Mouse (Mus musculus) megakaryocyte, adult 5-6 weeks (primary cell): Measurements from ENCODE around the gene Tbc1d19. TPM values are rescaled to one million over a fixed set of nuclear protein-coding genes. Genes with fewer than 3 reads are reported as not detected.

Experiments
- ATAC-seq: 2 replicates; pipeline ENCODE4 v1.8.0; 2016; ENCODE audit warnings: mild to moderate bottlenecking, inconsistent platforms; ENCODE audit not compliant: poor library complexity, severe bottlenecking
- total RNA-seq, 2 experiments: library from RNA; stranded (forward) in 1 of 2; stranded (reverse) in 1 of 2; fragments of 153-499, 151-499 nt in 1 of 2; fragments of 221-1000, 200-1000 nt in 1 of 2; gene quantifications; 2 replicates each; pipeline versions ENCODE4 v1.2.3 to v1.2.4; 2015 to 2017

Gene Tbc1d19
- total RNA-seq, 2 experiments from 2014 or later, result 2.8 to 6.2 TPM

- no peak for ATAC-seq
These were observed 92.0 kb downstream of the Tbc1d19 start for GRCm38 (mm10) chr5:53901406-53901805.

GRCm38 (mm10) chr5:53902757-53903156 lies 93.4 kb downstream of the Tbc1d19 start:
- no peak for ATAC-seq

- ATAC-seq, result no peak
These were observed 99.8 kb downstream of the Tbc1d19 start for GRCm38 (mm10) chr5:53909201-53909600.

- no peak for ATAC-seq
These were observed 111.0 kb downstream of the Tbc1d19 start for GRCm38 (mm10) chr5:53920416-53920815.

GRCm38 (mm10) chr5:53922149-53922904 lies 112.9 kb downstream of the Tbc1d19 start:
- no peak for ATAC-seq

- ATAC-seq, result 0 out of 2 replicates have a peak, but pooled peaks have one; percentile 30
These were observed 114.6 kb downstream of the Tbc1d19 start for GRCm38 (mm10) chr5:53924005-53924404.

DNA sequence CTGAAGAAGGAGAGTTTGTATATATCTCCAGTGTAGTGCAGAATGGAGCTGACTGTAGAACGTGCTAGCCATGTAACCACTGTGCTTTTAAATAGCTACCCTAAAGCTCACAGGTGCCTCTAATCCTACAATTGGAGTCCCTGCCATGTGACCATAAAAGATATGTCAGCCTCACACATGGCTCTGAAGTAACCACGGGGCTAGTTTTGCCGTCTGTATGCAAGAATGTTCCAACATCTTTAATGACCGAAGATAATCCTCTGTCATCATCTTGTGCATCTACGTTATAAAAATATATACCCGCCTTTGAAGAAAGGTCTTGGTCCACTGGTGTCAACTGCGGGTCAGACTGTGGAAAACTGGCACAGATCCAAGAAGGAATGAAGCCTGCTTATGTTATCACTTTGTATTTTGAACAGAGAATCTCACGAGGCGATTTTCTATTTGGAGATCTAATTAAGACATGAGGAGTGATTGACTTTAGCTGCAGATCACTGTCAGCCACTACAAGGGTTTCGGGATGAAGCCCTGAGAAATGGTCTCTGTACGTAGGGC lies 117.0 kb downstream of the Tbc1d19 start:
- ATAC-seq, result no peak

DNA sequence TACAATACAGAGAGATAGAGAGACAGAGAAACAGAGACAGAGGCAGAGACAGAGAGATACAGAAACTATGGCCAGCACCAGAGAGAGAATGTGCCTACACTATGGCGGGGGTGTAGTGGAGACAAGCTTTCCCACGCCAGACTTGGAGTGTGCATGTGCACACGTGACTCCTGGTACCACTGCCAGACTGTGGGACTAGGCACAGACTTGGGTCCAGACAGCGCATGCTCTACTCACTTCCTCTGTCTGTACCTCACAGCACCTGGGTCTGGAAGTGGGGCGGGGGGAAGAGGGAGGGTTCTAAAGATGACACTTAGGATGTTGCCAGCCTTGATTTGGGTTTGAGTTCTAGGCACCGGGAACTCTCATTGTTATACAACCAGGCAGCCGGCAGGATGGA lies 118.5 kb downstream of the Tbc1d19 start:
- no peak for ATAC-seq

DNA sequence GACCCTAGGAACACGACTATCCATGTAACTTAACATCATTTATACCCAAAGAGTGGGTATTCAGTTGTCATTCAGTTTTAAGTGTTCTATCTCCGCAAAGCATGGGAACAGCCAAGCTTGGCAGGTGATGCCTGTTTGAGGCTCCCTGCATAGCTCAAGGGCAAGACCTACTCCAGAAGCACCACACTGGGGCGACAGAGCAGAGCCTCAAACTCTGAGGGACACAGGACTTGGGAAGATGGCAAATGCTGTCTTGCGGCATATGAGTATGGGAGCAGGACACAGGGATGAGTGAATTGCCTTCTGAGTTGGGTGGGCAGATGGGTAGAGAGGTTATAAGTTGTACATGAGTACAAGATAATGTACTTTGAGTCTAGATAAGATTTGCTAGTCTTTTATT lies 119.1 kb downstream of the Tbc1d19 start:
- ATAC-seq, result no peak

- peak; percentile 41 for ATAC-seq
These were observed 119.8 kb downstream of the Tbc1d19 start for GRCm38 (mm10) chr5:53929205-53929614.

DNA sequence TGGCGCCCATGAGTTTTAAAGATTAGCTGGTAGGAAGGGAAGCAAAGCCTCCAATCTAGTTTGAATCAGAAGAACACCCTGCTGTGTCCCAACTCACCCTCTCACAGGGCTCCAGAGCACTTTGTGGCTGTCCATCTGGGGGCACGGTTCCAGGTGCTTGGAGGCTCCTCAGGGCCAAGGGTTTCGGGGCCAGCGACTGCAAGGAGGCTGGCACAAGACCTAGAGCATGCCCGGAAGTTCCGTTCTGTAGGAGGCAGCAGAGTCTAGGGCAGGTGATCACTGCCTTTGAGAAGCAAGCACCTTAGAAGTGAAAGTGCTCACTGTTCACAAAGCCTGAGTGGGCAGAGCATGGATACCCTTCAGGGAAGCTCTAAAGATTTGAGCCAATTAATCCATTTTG lies 120.4 kb downstream of the Tbc1d19 start:
- peak; percentile 43; the same call in 1 of the 2 replicates for ATAC-seq

DNA sequence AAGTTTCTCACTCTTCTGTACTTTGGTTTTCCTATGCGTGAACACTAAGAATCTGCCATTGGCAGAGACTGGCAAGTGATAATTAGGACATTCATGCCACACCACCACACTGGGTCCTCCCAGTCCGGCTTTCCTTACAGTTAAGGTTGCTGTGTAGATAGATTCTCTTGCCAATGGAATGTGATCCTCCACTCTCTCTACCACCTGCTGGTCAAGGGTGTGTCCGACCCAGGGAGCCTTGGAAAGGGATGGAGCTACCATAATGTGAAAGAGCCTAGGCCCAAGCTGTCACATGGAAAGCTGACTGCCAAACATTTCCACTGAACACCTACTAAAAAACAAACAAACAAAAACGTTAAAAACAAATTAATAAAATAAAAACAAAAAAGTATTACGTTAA lies 121.6 kb downstream of the Tbc1d19 start:
- ATAC-seq, result no peak

- no peak for ATAC-seq
These were observed 124.2 kb downstream of the Tbc1d19 start for GRCm38 (mm10) chr5:53933628-53934027.

DNA sequence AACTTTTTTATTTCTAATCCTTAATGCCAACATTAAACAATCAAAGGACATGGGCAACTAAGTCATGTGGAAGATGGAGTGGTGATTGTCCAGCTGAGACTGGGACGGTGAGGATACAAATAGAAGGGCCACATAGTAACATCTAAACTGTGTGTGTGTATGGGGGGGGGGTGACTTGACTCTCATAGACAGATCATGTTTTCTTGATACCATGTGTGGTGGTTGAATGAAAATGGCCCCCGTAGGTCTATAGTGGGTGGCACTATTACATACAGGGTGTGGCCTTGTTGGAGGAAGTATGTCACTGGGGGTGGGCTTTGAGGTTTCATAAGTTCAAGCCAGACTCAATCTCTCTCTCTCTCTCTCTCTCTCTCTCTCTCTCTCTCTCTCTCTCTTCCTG lies 124.6 kb downstream of the Tbc1d19 start:
- no peak for ATAC-seq

DNA sequence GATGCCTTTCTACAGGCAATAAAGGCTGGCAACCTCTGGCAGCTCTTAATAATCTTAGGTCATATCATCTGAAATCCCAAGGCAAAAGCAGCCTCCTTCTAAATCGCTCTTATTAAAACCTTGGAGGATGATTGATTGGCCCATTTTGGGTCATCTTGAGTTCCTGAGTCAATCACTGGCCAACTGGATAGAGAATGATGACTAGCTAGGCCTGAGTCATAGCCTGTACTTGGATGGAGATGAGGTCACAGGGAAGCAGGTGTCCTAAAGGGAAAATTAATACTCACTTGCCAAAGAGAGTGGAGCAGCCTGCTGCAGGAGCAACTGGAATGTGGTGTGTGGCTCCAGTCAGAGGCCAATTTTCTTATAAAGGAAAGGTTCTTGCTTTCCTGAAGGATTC lies 125.4 kb downstream of the Tbc1d19 start:
- no peak for ATAC-seq

DNA sequence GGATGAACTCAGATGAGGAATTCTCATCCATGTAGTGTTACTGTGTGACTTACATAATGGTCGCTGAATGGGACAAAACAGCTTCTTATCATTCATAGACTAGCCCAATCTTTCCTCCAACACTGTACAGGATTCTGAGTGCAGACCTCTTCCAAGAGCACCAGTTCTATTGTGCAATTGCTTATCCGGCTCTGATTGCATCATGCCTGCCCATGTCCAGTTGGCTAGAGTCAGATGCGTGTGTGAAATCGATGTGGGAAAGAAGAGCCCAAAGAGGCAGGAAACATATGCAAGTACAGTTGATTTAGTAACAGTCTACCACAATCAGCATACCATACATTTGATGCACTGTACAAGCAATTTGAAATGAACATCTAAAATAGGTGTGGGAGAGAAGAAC lies 127.8 kb downstream of the Tbc1d19 start:
- ATAC-seq, result peak; percentile 97

- ATAC-seq, result no peak
These were observed 129.6 kb downstream of the Tbc1d19 start for GRCm38 (mm10) chr5:53939026-53939425.

DNA sequence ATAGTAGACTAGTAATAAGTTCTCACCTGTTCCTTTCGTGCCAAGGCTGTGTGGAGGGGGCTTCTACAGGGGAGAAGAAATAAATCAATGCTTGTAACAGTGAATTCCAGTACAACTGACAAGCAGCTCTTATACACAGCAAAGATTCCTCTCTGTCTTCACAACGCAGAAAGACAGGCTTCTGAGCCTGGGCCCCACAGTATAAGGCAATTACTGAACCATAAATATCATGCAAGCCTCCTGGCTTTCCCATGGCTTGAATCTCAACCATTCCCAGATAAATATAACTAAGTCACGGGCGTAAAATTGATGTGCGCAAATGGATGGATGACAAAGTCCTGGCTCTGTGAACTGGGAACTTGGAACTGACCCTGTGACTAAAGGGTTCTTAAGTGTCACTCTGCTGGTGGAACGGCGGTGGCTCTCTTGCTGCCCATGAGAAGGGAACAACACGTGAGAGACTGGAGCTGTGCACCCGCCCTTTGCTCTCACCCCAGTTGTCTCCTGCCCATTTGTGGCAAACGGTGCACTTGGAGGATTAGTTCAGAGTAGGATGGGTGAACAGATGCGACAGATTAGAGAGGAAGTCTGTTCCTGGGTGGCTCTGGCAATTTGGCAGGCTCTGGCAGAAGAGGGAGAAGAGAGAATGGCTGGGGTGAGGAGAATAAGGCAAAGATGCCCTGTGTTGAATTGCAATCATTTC lies 132.1 kb downstream of the Tbc1d19 start:
- no peak for ATAC-seq

DNA sequence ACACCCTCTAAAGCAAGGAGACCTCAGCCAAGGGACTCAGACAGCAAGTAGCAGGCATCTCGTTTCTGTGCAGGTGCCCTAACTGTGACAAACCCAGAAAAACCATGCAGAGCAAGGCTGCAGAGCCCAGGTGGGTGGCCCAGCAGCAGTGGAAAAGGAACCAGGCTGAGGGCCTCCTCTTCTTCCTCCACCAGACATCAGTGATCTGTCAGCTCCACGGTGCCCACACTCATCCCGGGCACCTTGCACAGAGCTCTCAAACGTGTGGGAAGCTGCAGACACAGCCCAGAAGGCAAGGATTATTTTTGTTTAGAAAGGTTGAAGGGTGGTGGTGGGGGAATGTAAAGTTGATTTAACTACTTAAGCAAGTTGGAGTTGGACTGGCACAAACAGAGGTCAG lies 132.9 kb downstream of the Tbc1d19 start:
- ATAC-seq, result no peak

GRCm38 (mm10) chr5:53943321-53943857 lies 134.0 kb downstream of the Tbc1d19 start:
- no peak for ATAC-seq

- no peak for ATAC-seq
These were observed 137.3 kb downstream of the Tbc1d19 start for GRCm38 (mm10) chr5:53946747-53947146.
